Mouse (Mus musculus) olfactory bulb, adult 2 months (tissue): ENCODE data around the gene Cdc14b.

Experiments used
- CTCF ChIP-seq: fragments of 200-500 bp; IDR thresholded peaks from 2 replicates; pipeline ENCODE4 v1.5.1; 2012; ENCODE audit warnings: low read depth, mild to moderate bottlenecking, low read length, moderate library complexity; ENCODE audit not compliant: insufficient read depth
- POLR2A ChIP-seq: fragments of 200-500 bp; IDR thresholded peaks from 2 replicates; pipeline ENCODE4 v1.6.1; 2012; ENCODE audit warnings: mild to moderate bottlenecking, low read depth, low read length, moderate library complexity; ENCODE audit not compliant: insufficient read depth

DNA sequence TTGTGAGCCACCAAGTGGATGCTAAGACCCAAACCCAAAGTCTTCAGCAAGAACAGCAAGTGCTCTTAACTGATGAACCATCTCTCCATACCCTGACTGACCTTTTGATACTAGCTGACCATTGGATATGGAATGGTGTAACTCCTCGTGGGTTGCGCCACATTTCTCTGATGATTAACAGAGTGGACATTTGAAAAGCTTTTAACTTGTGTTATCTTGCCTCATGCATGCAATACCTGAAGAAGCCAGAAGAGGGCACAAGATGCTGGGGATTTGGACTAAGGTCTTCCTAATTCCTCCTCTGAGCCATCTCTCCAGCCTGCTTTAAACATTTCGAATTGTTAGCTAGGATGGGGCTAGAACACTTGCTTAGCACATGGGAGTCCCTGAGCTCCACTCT is 94.2 kb downstream of the Cdc14b start:
- TF ChIP-seq CTCF (no peak), POLR2A (no peak)
